Mouse (Mus musculus) gastrocnemius, adult 18-20 months (tissue): ENCODE measurements around the gene Dgke. TPM values are rescaled to one million over a fixed set of nuclear protein-coding genes. Genes with fewer than 3 reads are reported as not detected.
A peak's percentile ranks its signal among the peaks of the same experiment; 100 is the strongest.
"Not testable (repeated sequence)": the region's sequence is repeated elsewhere in the genome, so short reads cannot be mapped to it uniquely, and the experiment has no call there.

Source experiments
- DNase-seq: peaks from one replicate; pipeline ENCODE4 v3.0.0; 2021; ENCODE audit warnings: low spot score
- total RNA-seq, 2 experiments: library from RNA; stranded (reverse); gene quantifications; 2 replicates each; pipeline ENCODE4 v1.2.3; 2021

Gene Dgke
- total RNA-seq, 2 experiments from 2014 or later, result 2.7 to 3.0 TPM

GRCm38 (mm10) chr11:89076370-89076821 is 9.7 kb upstream of the Dgke start:
- DNase-seq, result no peak

DNA sequence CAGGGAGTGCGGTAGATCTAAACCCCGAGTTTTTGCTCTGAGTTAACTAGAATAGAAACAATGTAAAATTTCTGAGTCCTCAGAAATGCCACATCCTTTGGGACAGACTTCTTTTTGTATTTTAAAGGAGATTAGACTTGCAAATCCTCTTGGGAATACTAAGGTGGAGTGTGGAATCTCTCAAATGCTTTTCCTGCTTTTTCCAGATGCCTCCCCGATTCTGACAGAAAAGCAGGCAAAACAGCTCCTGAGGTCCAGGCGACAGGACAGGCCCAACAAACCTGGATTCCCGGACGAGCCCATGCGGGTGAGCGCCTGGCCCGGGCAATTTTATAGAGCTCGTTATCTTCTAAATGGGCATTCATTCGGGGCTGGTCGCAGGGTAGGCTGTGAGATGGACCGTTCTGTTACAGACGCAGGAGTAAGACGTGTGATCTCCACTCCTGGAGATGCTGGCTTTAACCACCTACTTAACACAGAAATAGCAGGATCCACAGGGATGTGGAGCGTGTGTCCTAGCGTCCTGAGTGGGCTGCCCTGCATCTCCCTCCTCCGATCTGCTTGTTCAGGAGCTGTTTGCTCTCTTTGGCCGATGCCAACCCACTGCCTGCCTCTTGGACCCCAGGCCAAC is 8.2 kb upstream of the Dgke start:
- no peak for DNase-seq

- no peak for DNase-seq
Observed at GRCm38 (mm10) chr11:89073541-89073940, 6.9 kb upstream of the Dgke start, which contains the start of gene Gm525. Gene Gm525 (plus strand): TSS chr11:89073841.

DNA sequence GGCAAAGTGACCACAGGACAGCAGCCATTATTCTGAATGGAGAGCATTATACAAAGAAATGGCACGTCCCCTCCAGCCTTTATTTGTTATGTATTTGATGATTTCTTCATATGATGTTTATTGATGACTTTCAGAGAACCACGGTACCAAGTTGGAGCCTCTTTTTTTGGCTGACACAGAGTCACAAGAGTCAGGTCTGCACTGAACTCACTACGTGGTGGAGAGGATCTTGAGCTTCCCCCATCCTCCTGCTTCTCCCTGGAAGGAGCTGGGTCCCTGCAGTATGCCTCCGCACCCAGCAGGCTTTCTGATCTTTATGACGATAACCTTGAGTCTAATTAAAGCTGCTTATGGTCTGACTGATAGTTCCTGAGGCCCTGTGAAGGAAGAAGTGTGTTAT is 4.9 kb upstream of the Dgke start:
- no peak for DNase-seq

DNA sequence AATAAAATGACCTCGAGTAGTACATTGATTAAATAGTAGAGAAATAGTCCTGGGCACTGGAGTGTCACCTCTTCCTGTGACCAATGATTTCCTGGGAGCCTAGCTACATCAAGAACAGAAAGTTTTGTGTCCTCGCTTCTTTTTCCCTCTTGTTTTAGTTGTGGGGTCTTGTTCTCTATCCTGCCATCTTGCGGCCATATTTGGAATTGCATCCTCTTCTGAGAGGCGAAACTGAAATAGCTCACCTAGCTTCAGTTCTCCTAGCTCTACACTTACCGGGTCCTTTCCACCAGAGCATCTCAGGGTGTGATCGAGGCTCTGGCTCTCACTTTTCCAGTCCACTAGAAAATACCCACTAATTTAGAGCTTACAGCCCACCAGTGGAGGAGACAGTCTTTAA is 2.7 kb upstream of the Dgke start:
- DNase-seq, result peak; percentile 54

DNA sequence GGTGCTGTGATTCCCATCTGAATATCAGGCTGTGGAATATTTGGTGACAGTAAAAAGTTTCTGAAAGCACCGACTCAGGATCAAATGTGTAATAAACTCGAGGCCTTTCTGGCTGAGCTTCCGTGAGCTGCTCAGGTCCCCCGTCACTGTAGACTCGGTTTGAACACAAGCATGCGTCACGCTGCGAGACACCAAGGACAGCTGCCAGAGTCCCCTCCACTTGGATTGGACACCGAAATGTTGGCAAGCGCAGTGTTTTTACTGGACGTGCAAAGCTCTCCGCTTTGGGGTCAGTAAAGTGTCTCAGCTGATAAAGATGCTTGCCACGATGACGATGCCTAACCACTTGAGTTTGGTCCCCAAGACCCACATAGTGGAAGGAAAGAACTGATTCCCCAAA is 2.0 kb upstream of the Dgke start:
- no peak for DNase-seq

GRCm38 (mm10) chr11:89067871-89068490 is 1.3 kb upstream of the Dgke start:
- DNase-seq, result no peak

- DNase-seq, result no peak
Observed at GRCm38 (mm10) chr11:89067301-89067822, 712 bp upstream of the Dgke start.

DNA sequence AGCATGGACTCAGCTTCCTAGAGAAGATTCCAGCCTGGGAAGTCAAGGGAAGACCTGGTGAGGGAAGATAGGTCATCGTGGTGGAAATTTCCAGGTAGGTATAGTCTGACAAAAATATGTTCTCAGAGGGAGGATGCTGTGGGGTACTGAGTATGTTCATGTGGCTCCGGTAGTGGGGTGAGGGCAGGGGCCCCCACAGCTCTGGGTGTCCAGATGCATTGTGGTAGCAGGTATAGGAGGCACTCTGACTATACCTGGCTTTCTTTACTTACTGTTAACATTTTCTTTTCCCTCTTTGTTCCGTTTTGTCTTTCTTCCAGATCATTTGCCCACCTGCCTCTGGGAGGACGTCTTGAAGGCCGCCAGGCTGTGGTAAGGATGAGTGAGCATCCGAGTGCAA is 524 bp downstream of the Dgke start:
- no peak for DNase-seq

- no peak for DNase-seq
Observed at GRCm38 (mm10) chr11:89065297-89065696, 1.4 kb downstream of the Dgke start.

- no peak for DNase-seq
Observed at GRCm38 (mm10) chr11:89064312-89064711, 2.3 kb downstream of the Dgke start.

- no peak for DNase-seq
Observed at GRCm38 (mm10) chr11:89061362-89061761, 5.3 kb downstream of the Dgke start.

DNA sequence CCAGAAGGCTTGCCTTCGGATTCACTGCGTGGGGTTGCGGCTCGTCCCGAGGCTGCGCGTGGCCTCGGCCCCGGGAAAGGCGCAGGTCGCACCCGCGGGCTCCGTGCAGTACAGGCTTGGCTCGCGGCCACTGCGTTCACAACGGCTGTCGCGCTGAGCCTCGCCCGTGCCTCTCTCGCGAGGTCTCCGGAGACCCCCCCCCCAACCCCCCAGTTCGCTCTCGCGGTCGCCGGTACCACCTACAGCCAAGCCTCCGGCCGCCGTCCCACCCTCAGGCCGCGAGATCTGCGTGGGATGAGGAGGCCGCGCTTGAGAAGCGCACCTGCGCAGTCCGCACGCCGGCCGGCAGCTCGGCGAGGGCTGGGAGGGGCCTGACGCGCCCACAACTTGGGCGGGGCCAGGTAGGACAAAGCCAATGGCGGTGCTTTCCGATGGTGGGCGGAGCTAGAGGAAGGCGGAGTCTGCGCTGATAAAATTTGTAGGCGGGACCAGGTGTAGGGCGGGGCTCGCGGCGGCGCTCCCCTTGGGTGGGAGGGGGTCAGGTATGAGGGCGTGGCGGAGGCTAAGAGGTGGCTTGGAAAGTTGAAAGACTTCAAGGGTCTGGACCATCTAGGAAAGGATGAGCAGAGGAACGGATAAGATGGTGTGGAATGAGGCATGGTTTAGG is 6.1 kb downstream of the Dgke start:
- DNase-seq, result peak; percentile 90

- no peak for DNase-seq
Observed at GRCm38 (mm10) chr11:89059919-89060422, 6.7 kb downstream of the Dgke start.

GRCm38 (mm10) chr11:89058515-89059270 is 8.0 kb downstream of the Dgke start:
- no peak for DNase-seq

- DNase-seq, result no peak
Observed at GRCm38 (mm10) chr11:89055931-89056690, 10.5 kb downstream of the Dgke start.

- no peak for DNase-seq
Observed at GRCm38 (mm10) chr11:89051767-89052166, 14.9 kb downstream of the Dgke start.

DNA sequence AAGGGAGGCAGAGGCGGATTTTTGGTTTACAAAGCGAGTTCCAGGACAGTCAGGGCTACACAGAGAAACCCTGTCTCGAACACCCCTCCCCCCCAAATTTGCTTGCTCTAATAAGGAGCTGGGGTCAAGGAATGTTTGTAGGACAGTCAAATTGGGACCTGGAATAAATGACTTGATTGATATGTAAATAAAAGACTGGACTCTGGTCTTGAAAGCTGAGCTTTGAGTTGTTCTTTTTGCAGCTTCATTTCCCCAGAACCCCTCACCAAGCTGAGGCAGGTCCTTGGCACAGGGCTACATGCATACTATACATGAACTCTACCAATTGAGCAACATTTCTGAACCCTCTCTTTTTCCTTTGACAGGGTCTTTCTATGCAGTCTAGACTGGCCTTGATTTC is 20.6 kb downstream of the Dgke start:
- no peak for DNase-seq

GRCm38 (mm10) chr11:89045501-89045900 is 21.1 kb downstream of the Dgke start:
- not testable (repeated sequence) for DNase-seq

GRCm38 (mm10) chr11:89043046-89043445 is 23.6 kb downstream of the Dgke start:
- DNase-seq, result no peak

DNA sequence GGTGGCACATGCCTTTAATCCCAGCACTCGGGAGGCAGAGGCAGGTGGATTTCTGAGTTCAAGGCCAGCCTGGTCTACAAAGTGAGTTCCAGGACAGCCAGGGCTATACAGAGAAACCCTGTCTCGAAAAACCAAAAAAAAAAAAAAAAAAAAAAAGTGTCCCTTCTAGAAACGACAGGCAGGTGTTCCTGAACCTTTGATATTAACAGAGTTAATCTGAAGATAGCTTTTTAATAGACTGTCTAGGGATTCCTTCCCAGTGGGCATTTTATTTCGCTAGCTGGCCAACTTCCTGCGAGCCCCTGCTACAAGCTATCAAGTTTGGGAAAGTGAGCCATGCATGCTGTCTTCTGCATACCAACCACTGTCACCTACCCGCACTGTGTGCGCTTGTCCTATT is 25.6 kb downstream of the Dgke start:
- not testable (repeated sequence) for DNase-seq
